Mouse (Mus musculus): ENCODE measurements around the gene Plcb2. TPM values are rescaled to one million over a fixed set of nuclear protein-coding genes. Genes with fewer than 3 reads are reported as not detected.

Plcb2 gene
- total RNA-seq, 2 experiments from 2014 or later, result 2.1 to 2.7 TPM

- no peak for DNase-seq (ENCODE audit: low spot score in 2 of 2)
Observed at GRCm38 (mm10) chr2:118751896-118752791, 23.9 kb upstream of the Plcb2 start.

DNA sequence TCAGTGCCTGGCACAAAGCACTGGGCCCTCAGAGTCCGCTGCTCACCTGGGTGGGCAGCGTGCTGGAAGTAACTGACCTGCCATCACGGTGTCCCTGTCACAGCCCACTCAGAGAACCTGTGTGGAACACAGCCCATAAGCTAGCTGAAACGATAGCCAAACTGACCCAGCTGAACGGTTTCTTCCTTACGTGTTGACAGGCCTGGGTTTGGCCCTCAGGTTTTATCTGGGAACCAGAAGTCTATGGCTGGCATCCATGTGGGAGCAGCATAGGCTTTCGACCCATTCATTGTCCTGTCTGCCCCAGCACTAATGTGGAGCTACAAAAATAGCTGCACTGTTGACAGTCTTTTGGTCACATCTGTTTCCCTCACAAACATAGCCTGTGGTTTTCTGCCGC is 22.2 kb upstream of the Plcb2 start:
- no peak for DNase-seq (ENCODE audit: low spot score in 2 of 2)

DNA sequence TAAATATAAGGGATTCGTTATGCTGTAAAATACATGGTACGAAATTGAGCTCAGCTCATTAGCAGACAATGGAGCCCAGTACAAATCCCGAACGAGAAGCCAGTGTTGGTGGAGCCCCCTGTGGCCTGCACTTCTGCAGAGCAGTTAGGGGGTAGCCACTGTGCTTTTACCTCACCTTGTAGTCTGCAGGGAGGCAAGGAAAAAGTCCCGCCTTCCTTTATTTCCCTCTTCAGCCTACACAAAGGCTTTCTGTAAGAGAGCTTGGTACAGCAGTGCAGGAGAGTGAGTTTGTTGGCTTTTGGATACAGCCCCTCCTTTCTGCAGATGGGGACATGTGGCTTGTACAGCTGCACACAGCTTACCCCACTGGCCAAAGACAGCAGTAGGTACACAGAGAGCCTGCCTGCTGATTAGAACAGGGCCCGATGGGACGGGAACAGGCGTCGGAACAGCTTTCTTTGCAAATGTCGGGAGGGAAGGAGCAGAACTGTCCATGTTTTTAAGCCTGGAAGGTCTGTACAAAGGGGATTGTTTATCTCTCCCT is 21.2 kb upstream of the Plcb2 start:
- DNase-seq (ENCODE audit: low spot score in 2 of 2), result no peak

DNA sequence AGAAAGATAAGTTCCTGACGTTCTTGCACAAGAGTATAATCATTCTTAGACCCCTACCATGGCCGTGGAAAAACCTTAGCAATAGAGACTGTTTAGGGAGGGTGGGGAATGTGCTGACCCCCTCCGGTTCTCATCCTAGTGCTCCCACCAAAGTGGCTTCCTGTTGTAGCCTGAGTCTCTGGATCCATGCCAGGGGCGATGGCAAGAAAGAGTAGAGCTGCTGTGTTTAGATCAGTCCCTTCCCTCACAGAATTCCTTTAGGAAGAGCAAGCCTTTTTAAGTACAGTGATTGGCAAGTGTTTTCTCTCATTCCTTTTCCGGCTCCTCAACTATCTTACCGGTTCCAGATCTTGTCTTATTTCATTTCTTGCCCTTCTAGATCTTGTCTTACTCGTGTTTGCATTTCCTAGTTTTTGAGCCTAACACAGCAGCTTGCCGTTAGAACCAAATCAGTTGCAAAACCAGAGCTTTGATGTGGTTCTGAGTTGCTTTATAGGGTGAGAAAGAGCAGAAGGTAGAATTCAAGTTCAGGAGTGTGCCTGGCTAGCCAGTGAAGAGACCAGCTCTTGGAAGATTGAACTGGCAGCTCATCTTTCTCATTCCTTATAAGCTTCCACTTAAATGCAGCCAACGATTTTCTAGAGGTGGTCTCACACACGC is 19.2 kb upstream of the Plcb2 start:
- DNase-seq (ENCODE audit: low spot score in 2 of 2), result no peak

DNA sequence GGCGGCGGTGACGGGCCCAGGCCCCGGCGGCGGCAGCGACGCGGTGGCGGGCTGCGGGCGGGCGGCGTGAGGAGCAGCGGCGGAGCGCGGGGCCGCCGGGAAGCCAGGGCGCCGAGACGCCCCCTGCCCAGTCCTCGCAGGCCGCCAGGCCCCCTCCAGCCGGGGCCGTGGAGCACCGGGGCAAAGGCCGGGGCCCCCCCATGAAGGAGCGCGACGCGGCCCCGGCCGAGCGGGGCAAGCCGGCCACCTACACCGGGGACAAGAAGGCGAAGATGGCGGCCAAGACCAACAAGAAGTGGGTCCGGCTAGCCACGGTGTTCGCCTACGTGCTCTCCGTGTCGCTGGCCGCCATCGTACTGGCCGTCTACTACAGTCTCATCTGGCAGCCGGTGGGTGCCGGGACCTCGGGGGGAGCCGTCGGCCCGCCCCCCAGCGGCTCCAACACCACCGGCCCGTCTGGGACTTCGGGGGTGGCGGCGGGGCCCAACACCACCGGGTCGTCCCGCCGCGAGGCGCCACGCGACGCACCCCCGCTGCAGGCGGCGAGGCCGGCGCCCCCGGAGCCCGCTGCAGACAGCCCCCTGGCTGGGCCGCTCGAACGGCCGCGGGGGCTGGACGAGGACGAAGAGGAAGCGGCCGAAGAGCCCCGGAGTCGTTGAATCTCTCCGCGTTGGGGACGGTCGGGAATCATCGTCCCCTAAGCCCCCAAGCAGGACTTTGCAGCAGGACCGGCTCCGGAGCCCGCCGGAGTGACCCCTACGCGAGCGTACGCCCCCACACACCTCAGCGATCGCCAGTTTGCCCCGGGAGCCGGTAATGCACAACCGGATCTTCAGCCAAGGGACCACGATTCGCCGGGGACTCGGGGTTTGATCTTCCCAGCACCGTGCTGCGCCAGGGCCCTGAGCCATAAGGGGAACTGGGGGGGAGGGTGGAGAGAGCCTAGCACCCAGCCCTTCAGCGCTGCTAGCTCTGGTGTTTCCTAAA is 18.0 kb upstream of the Plcb2 start:
- DNase-seq (ENCODE audit: low spot score in 2 of 2), result no peak

DNA sequence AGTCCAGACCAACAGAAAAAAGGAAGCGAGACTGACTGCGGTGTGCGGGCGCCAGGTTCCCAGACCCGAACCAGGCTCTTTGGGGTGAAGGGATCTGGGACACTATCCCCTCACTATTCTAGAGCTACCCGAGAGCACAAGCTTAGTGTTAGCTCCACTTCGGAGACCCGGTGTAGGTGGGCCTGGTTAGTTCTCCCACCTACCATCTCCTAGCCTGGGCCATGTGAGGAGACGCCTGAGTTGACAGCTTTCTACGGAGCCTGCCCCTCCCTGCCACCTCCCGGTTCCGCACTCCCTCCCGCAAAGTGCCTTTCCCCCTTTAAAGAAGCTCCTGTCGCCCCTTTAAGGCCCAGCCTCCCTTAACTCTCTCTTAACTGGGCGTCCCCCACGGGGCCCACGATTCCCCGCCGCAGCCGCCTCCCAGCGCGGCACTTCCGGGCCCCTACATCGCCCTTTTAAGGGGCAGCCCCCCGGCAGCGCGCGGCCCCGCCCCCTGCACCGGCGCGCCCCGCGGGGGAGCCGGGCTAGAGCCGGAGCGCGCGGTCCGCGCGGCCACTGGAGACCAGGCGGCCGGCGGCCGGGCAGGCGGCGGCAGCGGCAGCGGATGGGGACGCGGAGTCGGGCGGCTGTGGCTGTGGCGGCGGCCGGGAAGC is 17.1 kb upstream of the Plcb2 start, which contains the start of gene Inafm2:
TSS of gene Inafm2 (plus strand) at position 527 of the 653 bp plus-strand sequence.
- DNase-seq (ENCODE audit: low spot score in 2 of 2), result peak; percentile 87 to 94

GRCm38 (mm10) chr2:118744621-118745020 is 16.4 kb upstream of the Plcb2 start:
- DNase-seq (ENCODE audit: low spot score in 2 of 2), result no peak

- DNase-seq (ENCODE audit: low spot score in 2 of 2), result peak in 1 of 2 experiments; percentile 58
Observed at GRCm38 (mm10) chr2:118743261-118743943, 15.2 kb upstream of the Plcb2 start.

DNA sequence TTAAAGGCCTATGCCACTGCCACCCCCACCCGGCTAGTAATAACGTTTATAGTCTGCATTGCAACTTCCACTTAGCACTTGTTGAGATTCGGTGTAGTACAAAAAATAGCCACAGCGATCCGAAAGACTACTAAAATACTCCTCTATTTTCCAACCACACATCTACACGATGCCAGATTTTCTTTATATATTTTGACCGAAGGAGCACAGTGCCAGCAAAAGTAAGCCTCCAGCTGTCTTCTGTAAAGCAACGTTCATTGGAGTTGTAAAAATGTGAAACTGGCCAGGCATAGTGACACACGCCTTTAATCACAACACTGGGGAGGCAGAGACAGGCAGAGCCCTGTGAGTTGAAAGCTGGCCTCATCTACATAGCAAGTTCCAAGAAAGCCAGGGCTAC is 12.9 kb upstream of the Plcb2 start:
- DNase-seq (ENCODE audit: low spot score in 2 of 2), result no peak

- DNase-seq (ENCODE audit: low spot score in 2 of 2), result no peak
Observed at GRCm38 (mm10) chr2:118740341-118740740, 12.1 kb upstream of the Plcb2 start.

- peak; percentile 53 to 80 for DNase-seq (ENCODE audit: low spot score in 2 of 2)
Observed at GRCm38 (mm10) chr2:118733341-118733740, 5.1 kb upstream of the Plcb2 start.

- DNase-seq (ENCODE audit: low spot score in 2 of 2), result no peak
Observed at GRCm38 (mm10) chr2:118731981-118732380, 3.7 kb upstream of the Plcb2 start.

GRCm38 (mm10) chr2:118730622-118730915 is 2.3 kb upstream of the Plcb2 start:
- peak; percentile 77 to 82 for DNase-seq (ENCODE audit: low spot score in 2 of 2)

GRCm38 (mm10) chr2:118729816-118730621 is 1.8 kb upstream of the Plcb2 start:
- DNase-seq (ENCODE audit: low spot score in 2 of 2), result no peak

DNA sequence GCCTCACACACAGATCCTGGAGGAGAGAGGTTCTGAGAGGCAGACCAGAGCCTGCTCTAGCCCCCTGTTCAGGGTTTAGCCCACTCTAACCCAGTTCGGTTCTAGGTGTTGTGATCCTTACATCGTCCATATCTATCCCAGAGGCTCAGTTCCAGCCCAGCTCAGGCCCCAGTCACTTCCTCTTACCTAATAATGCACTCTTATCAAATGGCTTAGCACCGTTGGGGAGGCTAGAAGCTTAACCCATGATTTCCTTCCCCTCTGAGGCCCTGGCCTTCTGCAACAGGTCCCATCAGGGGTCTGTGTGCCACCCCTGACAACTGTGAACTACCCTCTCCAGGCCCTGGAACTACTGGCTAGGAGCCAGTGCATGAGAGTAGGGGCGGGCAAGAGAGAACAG is 956 bp upstream of the Plcb2 start:
- DNase-seq (ENCODE audit: low spot score in 2 of 2), result no peak

- DNase-seq (ENCODE audit: low spot score in 2 of 2), result no peak
Observed at GRCm38 (mm10) chr2:118727911-118728310, 327 bp downstream of the Plcb2 start.

GRCm38 (mm10) chr2:118726873-118727272 is 1.4 kb downstream of the Plcb2 start:
- DNase-seq (ENCODE audit: low spot score in 2 of 2), result no peak

- no peak for DNase-seq (ENCODE audit: low spot score in 2 of 2)
Observed at GRCm38 (mm10) chr2:118725511-118725910, 2.7 kb downstream of the Plcb2 start.

Measured in layer of hippocampus, postnatal 14 days (tissue).